In genomic region chr2:18916615-18917379, GRCm38 (mm10) we compare ENCODE assay signal across 12 mouse cellular contexts.
DNase-seq lines count a peak whose midpoint lies in the region; ATAC-seq and TF ChIP-seq lines count a peak whose summit lies in the region.
"Had no signal": no experiment of that assay in that cellular context is flagged by ENCODE, and none has a peak within 500 bp of the region (broad histone marks: within the 10 kb centered on the region; RNA-seq: fewer than 3 reads in every experiment).

No protein-coding gene starts in this region.

- H3K9me3 ChIP-seq in forebrain, embryonic 13.5 days (replicated peaks): no peaks in the 10 kb centered on the region
- H3K9me3 ChIP-seq in forebrain, embryonic 15.5 days: no peaks in the 10 kb centered on the region
- no peaks in the 10 kb centered on the region for H3K9me3 ChIP-seq in liver, embryonic 14.5 days (ENCODE audit: control insufficient read depth, low read length)
- H3K9me3 ChIP-seq: embryonic facial prominence, embryonic 12.5 days; heart, embryonic 13.5 days had no signal

- intact Hi-C loops in left cerebral cortex, postnatal 10 days (cut with DNase I): loop anchor here (10.0 kb wide), 1 partner anchor 78 kb away; the partner anchor contains the start of genes 4930426L09Rik and Pip4k2a

- ATAC-seq in forebrain, embryonic 13.5 days: 0 out of 2 replicates have a peak, but pooled peaks have one; percentile 28
- ATAC-seq in forebrain, embryonic 15.5 days (replicated peaks): no peak
- ATAC-seq in liver, embryonic 14.5 days (ENCODE audit: insufficient read depth): no peak

- H3K4me3 ChIP-seq in forebrain, embryonic 13.5 days: no peak overlapping the region
- H3K4me3 ChIP-seq in forebrain, embryonic 15.5 days: no peak overlapping the region
- H3K4me3 ChIP-seq in liver, embryonic 14.5 days (ENCODE audit: insufficient read depth in 1 of 2, low read depth in 2 of 2, low read length in 2 of 2): no peak overlapping the region
- H3K4me3 ChIP-seq: embryonic facial prominence, embryonic 12.5 days; heart, embryonic 13.5 days had no signal

- no peaks in the 10 kb centered on the region for H3K27me3 ChIP-seq in forebrain, embryonic 13.5 days
- no peaks in the 10 kb centered on the region for H3K27me3 ChIP-seq in forebrain, embryonic 15.5 days
- H3K27me3 ChIP-seq in liver, embryonic 14.5 days (ENCODE audit: control insufficient read depth, insufficient read depth, low read length): no peaks in the 10 kb centered on the region
- H3K27me3 ChIP-seq: embryonic facial prominence, embryonic 12.5 days; heart, embryonic 13.5 days had no signal

- no peak overlapping the region for H3K4me2 ChIP-seq in forebrain, embryonic 13.5 days
- no peak overlapping the region for H3K4me2 ChIP-seq in forebrain, embryonic 15.5 days (replicated peaks)
- peak overlapping the region; percentile 15; the same call in 1 of the 2 replicates for H3K4me2 ChIP-seq in liver, embryonic 14.5 days (ENCODE audit: low read depth)
- H3K4me2 ChIP-seq: embryonic facial prominence, embryonic 12.5 days; heart, embryonic 13.5 days had no signal

- peaks cover 10% of the 10 kb centered on the region; the same call in 1 of the 2 replicates for H3K4me1 ChIP-seq in forebrain, embryonic 13.5 days
- H3K4me1 ChIP-seq in forebrain, embryonic 15.5 days: peaks cover 18% of the 10 kb centered on the region; the same call in 1 of the 2 replicates
- H3K4me1 ChIP-seq in liver, embryonic 14.5 days (replicated peaks; ENCODE audit: control insufficient read depth in 2 of 2, insufficient read depth in 2 of 2, low read length in 1 of 2): peaks cover 38 to 52% of the 10 kb centered on the region in 2 experiments

- H3K27ac ChIP-seq in forebrain, embryonic 13.5 days: no peak overlapping the region
- no peak overlapping the region for H3K27ac ChIP-seq in forebrain, embryonic 15.5 days (replicated peaks)
- peak overlapping the region; percentile 52 for H3K27ac ChIP-seq in liver, embryonic 14.5 days
- H3K27ac ChIP-seq: embryonic facial prominence, embryonic 12.5 days; heart, embryonic 13.5 days had no signal

- no peak overlapping the region for H3K9ac ChIP-seq in forebrain, embryonic 13.5 days
- no peak overlapping the region for H3K9ac ChIP-seq in forebrain, embryonic 15.5 days (replicated peaks)
- 0 out of 2 replicates have a peak overlapping the region, but pooled peaks have one; percentile 9 for H3K9ac ChIP-seq in liver, embryonic 14.5 days (replicated peaks)
- H3K9ac ChIP-seq: embryonic facial prominence, embryonic 12.5 days; heart, embryonic 13.5 days had no signal

- TF ChIP-seq EP300 in liver, embryonic 14.5 days (IDR thresholded peaks at IDR 0.05; ENCODE audit: low read depth): no peak

- WGBS in forebrain, embryonic 13.5 days: 63% methylated on average over 14 of the region's 14 CpGs
- 60% methylated on average over 14 of the region's 14 CpGs for WGBS in forebrain, embryonic 15.5 days
- 34% methylated on average over 14 of the region's 14 CpGs for WGBS in liver, embryonic 14.5 days (ENCODE audit: insufficient replicate concordance)

- TF ChIP-seq CTCF in liver, embryonic 14.5 days (IDR thresholded peaks at IDR 0.05; ENCODE audit: low read depth): no peak

- no peaks in the 10 kb centered on the region for H3K36me3 ChIP-seq in forebrain, embryonic 13.5 days (ENCODE audit: poor library complexity, severe bottlenecking)
- H3K36me3 ChIP-seq in forebrain, embryonic 15.5 days: no peaks in the 10 kb centered on the region
- no peaks in the 10 kb centered on the region for H3K36me3 ChIP-seq in liver, embryonic 14.5 days (replicated peaks; ENCODE audit: control insufficient read depth, insufficient read depth, low read depth)
- H3K36me3 ChIP-seq: embryonic facial prominence, embryonic 12.5 days; heart, embryonic 13.5 days had no signal

- peak; percentile 49 for DNase-seq in retina, postnatal 1 day
- DNase-seq in retina, embryonic 14.5 days (ENCODE audit: low spot score): no peak
- no peak for DNase-seq in liver, embryonic 14.5 days (ENCODE audit: low read depth in 3 of 3, low spot score in 3 of 3)
- DNase-seq in thymus, postnatal 4 days: peak; percentile 63
- DNase-seq in left cerebral cortex, postnatal 10 days (ENCODE audit: extremely low spot score in 1 of 2, low spot score in 2 of 2): no peak
- no peak for DNase-seq in right cerebral cortex, adult 18-20 months
- DNase-seq: cerebellum, adult 11-12 months; spleen, adult 18-20 months had no signal

Comparison
In these comparisons a context has a peak if more than half of its experiments do, and no peak if none do; other contexts are left out.
1. DNase-seq: peak in retina, postnatal 1 day (single experiment) and thymus, postnatal 4 days (single experiment); none in retina, embryonic 14.5 days (single experiment), liver, embryonic 14.5 days (0 of 3), left cerebral cortex, postnatal 10 days (0 of 2) and right cerebral cortex, adult 18-20 months (single experiment).